Mouse (Mus musculus) embryonic facial prominence, embryonic 13.5 days (tissue): ENCODE measurements at regions not wholly inside any gene's neighbourhood (a gene's known extent, or its start where the extent isn't known, plus 50 kb on each side); places are given as distances from the start of the nearest gene placed in this dataset.

Experiments
- ATAC-seq: fragments of 200-750 bp; cut with Nextera tagmentation; 2 replicates; pipeline ENCODE4 v1.8.0; 2017; ENCODE audit warnings: low read depth; ENCODE audit not compliant: insufficient number of reproducible peaks, insufficient read depth, low FRiP score, low TSS enrichment
- H3K27ac ChIP-seq: fragments of 300-500 bp; sonication (generic); 2 replicates; pipeline ENCODE4 v1.5.1; 2015; ENCODE audit warnings: moderate library complexity, mild to moderate bottlenecking, inconsistent platforms
- H3K27me3 ChIP-seq: fragments of 300-500 bp; sonication (generic); 2 replicates; pipeline ENCODE4 v1.6.1; 2015; ENCODE audit warnings: mild to moderate bottlenecking, inconsistent platforms
- H3K36me3 ChIP-seq: fragments of 300-500 bp; sonication (generic); 2 replicates; pipeline ENCODE4 v1.6.1; 2015; ENCODE audit warnings: mild to moderate bottlenecking, inconsistent platforms
- H3K4me1 ChIP-seq: fragments of 300-500 bp; sonication (generic); 2 replicates; pipeline ENCODE4 v1.6.1; 2015; ENCODE audit warnings: inconsistent platforms
- H3K4me2 ChIP-seq: fragments of 300-500 bp; sonication (generic); 2 replicates; pipeline ENCODE4 v1.6.1; 2015; ENCODE audit warnings: moderate library complexity, mild to moderate bottlenecking, inconsistent platforms
- H3K4me3 ChIP-seq: fragments of 300-500 bp; sonication (generic); 2 replicates; pipeline ENCODE4 v1.5.1; 2015; ENCODE audit warnings: mild to moderate bottlenecking, inconsistent platforms
- H3K9ac ChIP-seq: fragments of 300-500 bp; sonication (generic); 2 replicates; pipeline ENCODE4 v1.6.1; 2015; ENCODE audit warnings: mild to moderate bottlenecking, inconsistent platforms
- H3K9me3 ChIP-seq: fragments of 300-500 bp; sonication (generic); 2 replicates; pipeline ENCODE4 v1.6.1; 2016; ENCODE audit warnings: inconsistent platforms
- WGBS: fragments of 180-500 bp; shearing (Covaris S2); methylation state at CpG from one replicate; pipeline ENCODE4 v1.1.7; 2015; ENCODE audit warnings: mixed read lengths; 5-methylcytosine and 5-hydroxymethylcytosine counted together

- Histone ChIP-seq H3K9ac (no peak overlapping the region), H3K36me3 (no peaks in the 10 kb centered on the region), H3K27me3 (no peaks in the 10 kb centered on the region), H3K9me3 (no peaks in the 10 kb centered on the region), H3K27ac (no peak overlapping the region), H3K4me2 (no peak overlapping the region), H3K4me1 (peaks cover 7% of the 10 kb centered on the region; the same call in 1 of the 2 replicates), H3K4me3 (no peak overlapping the region)
- no peak for ATAC-seq
- WGBS: 82% methylated on average over 4 of the region's 4 CpGs
Observed at GRCm38 (mm10) chr5:44416844-44417589, 190.6 kb upstream of the Tapt1 start.

GRCm38 (mm10) chr5:44414441-44414840, 188.0 kb upstream of the Tapt1 start:
- H3K36me3 ChIP-seq: no peaks in the 10 kb centered on the region
- no peaks in the 10 kb centered on the region for H3K27me3 ChIP-seq
- H3K9me3 ChIP-seq: no peaks in the 10 kb centered on the region
- WGBS: 25% methylated on average over 7 of the region's 7 CpGs
- H3K9ac ChIP-seq: no peak overlapping the region
- H3K4me1 ChIP-seq: peaks cover 7% of the 10 kb centered on the region; the same call in 1 of the 2 replicates
- H3K27ac ChIP-seq: peak overlapping the region; percentile 80
- no peak overlapping the region for H3K4me3 ChIP-seq
- H3K4me2 ChIP-seq: no peak overlapping the region
- ATAC-seq: 0 out of 2 replicates have a peak, but pooled peaks have one; percentile 74

GRCm38 (mm10) chr5:44403300-44403699, 176.9 kb upstream of the Tapt1 start:
- Histone ChIP-seq H3K4me2 (no peak overlapping the region), H3K9me3 (no peaks in the 10 kb centered on the region), H3K27ac (no peak overlapping the region), H3K4me1 (no peaks in the 10 kb centered on the region), H3K36me3 (no peaks in the 10 kb centered on the region), H3K27me3 (no peaks in the 10 kb centered on the region), H3K4me3 (no peak overlapping the region), H3K9ac (no peak overlapping the region)
- ATAC-seq: no peak
- 57% methylated on average over 6 of the region's 6 CpGs for WGBS

- Histone ChIP-seq H3K4me3 (no peak overlapping the region), H3K27me3 (no peaks in the 10 kb centered on the region), H3K9ac (no peak overlapping the region), H3K36me3 (no peaks in the 10 kb centered on the region), H3K4me1 (no peaks in the 10 kb centered on the region), H3K9me3 (no peaks in the 10 kb centered on the region), H3K27ac (no peak overlapping the region), H3K4me2 (no peak overlapping the region)
- no peak for ATAC-seq
- WGBS: 83% methylated on average over 8 of the region's 8 CpGs
Observed at GRCm38 (mm10) chr5:44400573-44401332, 174.3 kb upstream of the Tapt1 start.

- Histone ChIP-seq H3K4me3 (no peak overlapping the region), H3K4me2 (no peak overlapping the region), H3K27me3 (no peaks in the 10 kb centered on the region), H3K9ac (no peak overlapping the region), H3K27ac (peak overlapping the region; percentile 78), H3K4me1 (peaks cover 21% of the 10 kb centered on the region), H3K36me3 (no peaks in the 10 kb centered on the region), H3K9me3 (no peaks in the 10 kb centered on the region)
- ATAC-seq: no peak
- WGBS: 33% methylated on average over 6 of the region's 6 CpGs
Observed at GRCm38 (mm10) chr5:44387237-44387810, 160.9 kb upstream of the Tapt1 start.

- no peaks in the 10 kb centered on the region for H3K27me3 ChIP-seq
- peak overlapping the region; percentile 17 for H3K4me2 ChIP-seq
- H3K9ac ChIP-seq: no peak overlapping the region
- no peaks in the 10 kb centered on the region for H3K9me3 ChIP-seq
- H3K4me1 ChIP-seq: peaks cover 21% of the 10 kb centered on the region
- H3K4me3 ChIP-seq: no peak overlapping the region
- no peaks in the 10 kb centered on the region for H3K36me3 ChIP-seq
- 13% methylated on average over 6 of the region's 6 CpGs for WGBS
- H3K27ac ChIP-seq: peak overlapping the region; percentile 78
- no peak for ATAC-seq
Observed at GRCm38 (mm10) chr5:44386176-44386575, 159.8 kb upstream of the Tapt1 start.

- H3K4me3 ChIP-seq: no peak overlapping the region
- no peak overlapping the region for H3K4me2 ChIP-seq
- H3K36me3 ChIP-seq: no peaks in the 10 kb centered on the region
- no peak for ATAC-seq
- H3K4me1 ChIP-seq: peaks cover 21% of the 10 kb centered on the region
- H3K9me3 ChIP-seq: no peaks in the 10 kb centered on the region
- no peak overlapping the region for H3K9ac ChIP-seq
- H3K27ac ChIP-seq: no peak overlapping the region
- no peaks in the 10 kb centered on the region for H3K27me3 ChIP-seq
Observed at GRCm38 (mm10) chr5:44383049-44383448, 156.6 kb upstream of the Tapt1 start.

GRCm38 (mm10) chr5:44370006-44370405, 143.6 kb upstream of the Tapt1 start:
- no peak overlapping the region for H3K27ac ChIP-seq
- H3K9me3 ChIP-seq: no peaks in the 10 kb centered on the region
- 23% methylated on average over 4 of the region's 4 CpGs for WGBS
- no peak for ATAC-seq
- no peaks in the 10 kb centered on the region for H3K4me1 ChIP-seq
- H3K4me3 ChIP-seq: no peak overlapping the region
- H3K9ac ChIP-seq: no peak overlapping the region
- H3K36me3 ChIP-seq: no peaks in the 10 kb centered on the region
- no peaks in the 10 kb centered on the region for H3K27me3 ChIP-seq
- H3K4me2 ChIP-seq: no peak overlapping the region

DNA sequence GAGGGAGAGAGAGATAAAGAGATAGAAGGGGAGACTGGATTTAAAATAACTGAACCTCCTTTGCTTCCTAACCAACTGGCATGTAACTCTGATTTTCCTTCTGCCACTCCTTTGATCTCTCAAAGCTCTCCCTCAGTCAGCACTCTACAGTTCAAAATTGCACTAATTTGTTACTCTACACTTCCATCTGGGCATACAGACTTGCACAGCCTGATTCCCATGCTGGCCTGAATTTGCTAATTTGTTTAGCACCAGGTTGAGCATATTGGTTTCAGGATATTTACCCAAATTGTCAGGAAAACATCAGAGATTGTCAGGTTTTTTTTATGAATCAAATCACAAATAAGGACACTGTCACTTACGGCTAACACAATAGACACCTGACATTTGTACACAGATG, 125.9 kb upstream of the Tapt1 start:
- no peak overlapping the region for H3K4me3 ChIP-seq
- H3K27me3 ChIP-seq: no peaks in the 10 kb centered on the region
- H3K27ac ChIP-seq: no peak overlapping the region
- ATAC-seq: no peak
- no peak overlapping the region for H3K4me2 ChIP-seq
- no peaks in the 10 kb centered on the region for H3K9me3 ChIP-seq
- 79% methylated on average over 1 of the region's 1 CpGs for WGBS
- H3K4me1 ChIP-seq: no peaks in the 10 kb centered on the region
- no peak overlapping the region for H3K9ac ChIP-seq
- no peaks in the 10 kb centered on the region for H3K36me3 ChIP-seq

DNA sequence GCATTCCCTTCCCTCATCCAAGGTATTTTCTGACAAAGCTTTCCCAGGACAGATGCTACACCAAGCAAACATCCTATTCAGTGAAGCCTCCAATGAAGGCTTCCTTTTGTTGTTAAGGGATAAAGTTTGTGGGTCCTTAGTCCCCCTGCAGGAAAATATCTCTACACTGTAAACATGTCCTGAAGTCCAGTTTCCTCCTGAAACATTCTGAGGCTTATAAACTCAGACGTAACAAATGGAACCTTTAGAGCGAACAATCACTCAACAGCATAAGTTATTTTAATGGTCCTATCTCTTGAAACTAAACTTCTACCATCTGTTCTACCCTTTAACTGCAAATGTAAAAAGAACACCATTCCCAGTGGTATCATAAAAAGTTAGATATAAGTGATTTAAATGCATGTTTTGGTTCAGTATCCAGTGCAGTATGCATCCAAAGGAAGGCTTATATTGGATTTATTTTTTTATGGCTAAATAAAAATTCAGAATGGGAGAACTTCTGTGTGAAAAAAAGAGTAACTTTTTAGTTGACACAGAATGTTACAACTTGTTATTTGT, 115.1 kb upstream of the Tapt1 start:
- Histone ChIP-seq H3K9ac (no peak overlapping the region), H3K9me3 (no peaks in the 10 kb centered on the region), H3K4me1 (no peaks in the 10 kb centered on the region), H3K4me2 (no peak overlapping the region), H3K27ac (no peak overlapping the region), H3K27me3 (no peaks in the 10 kb centered on the region), H3K4me3 (no peak overlapping the region), H3K36me3 (no peaks in the 10 kb centered on the region)
- 80% methylated on average over 2 of the region's 2 CpGs for WGBS
- no peak for ATAC-seq

DNA sequence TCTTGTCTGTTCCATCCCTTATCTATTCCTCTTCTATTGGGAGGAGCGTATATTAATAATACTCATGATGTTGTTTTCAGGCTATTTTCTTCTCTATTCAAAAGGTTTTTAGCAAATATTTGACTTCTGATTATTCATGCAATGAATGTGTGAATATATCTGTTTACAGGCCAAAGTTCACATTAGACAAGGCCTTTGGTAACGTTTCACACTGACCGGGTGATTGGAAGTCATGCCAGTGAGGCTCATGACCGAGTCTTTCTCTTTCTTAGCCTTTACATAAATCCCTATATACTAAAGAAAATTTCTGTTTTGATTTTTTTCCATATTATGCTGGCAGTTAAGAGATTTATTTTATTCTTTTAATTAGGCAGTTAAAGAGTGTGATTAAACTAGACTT, 112.2 kb upstream of the Tapt1 start:
- Histone ChIP-seq H3K4me1 (no peaks in the 10 kb centered on the region), H3K9me3 (no peaks in the 10 kb centered on the region), H3K36me3 (no peaks in the 10 kb centered on the region), H3K4me2 (no peak overlapping the region), H3K27ac (no peak overlapping the region), H3K27me3 (no peaks in the 10 kb centered on the region), H3K4me3 (no peak overlapping the region), H3K9ac (no peak overlapping the region)
- 93% methylated on average over 4 of the region's 4 CpGs for WGBS
- ATAC-seq: no peak
